Mouse (Mus musculus) monocyte, adult 5-6 weeks (primary cell): ENCODE measurements around the gene Tmem158. TPM values are rescaled to one million over a fixed set of nuclear protein-coding genes. Genes with fewer than 3 reads are reported as not detected.

Experiments
- ATAC-seq: fragments of 153-309, 156-312 bp; replicated peaks from 2 replicates; pipeline ENCODE4 v1.8.0; 2017; ENCODE audit warnings: mild to moderate bottlenecking; ENCODE audit not compliant: low TSS enrichment, insufficient number of reproducible peaks, severe bottlenecking, poor library complexity, low FRiP score
- total RNA-seq: library from RNA; stranded (forward); fragments of 200-1000, 200-491, 200-594 nt; gene quantifications from 3 replicates; pipeline ENCODE4 v1.2.3, GENCODE M21; 2017

The Tmem158 gene
- 0.57 to 1.3 TPM (median 1.2 TPM) in 3 replicates for total RNA-seq

DNA sequence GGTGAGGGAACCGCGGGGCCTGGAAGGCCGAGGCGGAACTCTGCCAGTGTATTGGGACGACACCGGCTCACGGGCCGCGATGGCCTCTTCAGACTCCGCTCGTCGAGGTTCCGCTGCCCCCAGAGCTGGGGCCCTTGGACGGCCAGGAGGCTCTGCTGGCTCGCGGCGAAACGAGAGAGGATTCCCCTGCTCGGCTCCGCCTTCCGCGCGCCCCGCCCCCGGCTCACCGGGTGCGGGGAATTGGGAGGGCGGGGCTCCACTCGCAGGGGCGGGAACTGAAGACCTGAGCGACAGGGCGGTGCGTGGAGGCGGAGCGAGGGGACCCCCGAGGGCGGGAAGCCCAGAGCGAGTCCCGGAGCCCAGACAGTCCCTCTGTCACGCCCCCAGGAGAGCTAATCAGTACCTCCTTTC is at the start of gene Tmem158:
Gene Tmem158, minus strand, starts transcription at position 154 of the 411 bp plus-strand sequence.
- 0 out of 2 replicates have a peak, but pooled peaks have one; percentile 11 for ATAC-seq

DNA sequence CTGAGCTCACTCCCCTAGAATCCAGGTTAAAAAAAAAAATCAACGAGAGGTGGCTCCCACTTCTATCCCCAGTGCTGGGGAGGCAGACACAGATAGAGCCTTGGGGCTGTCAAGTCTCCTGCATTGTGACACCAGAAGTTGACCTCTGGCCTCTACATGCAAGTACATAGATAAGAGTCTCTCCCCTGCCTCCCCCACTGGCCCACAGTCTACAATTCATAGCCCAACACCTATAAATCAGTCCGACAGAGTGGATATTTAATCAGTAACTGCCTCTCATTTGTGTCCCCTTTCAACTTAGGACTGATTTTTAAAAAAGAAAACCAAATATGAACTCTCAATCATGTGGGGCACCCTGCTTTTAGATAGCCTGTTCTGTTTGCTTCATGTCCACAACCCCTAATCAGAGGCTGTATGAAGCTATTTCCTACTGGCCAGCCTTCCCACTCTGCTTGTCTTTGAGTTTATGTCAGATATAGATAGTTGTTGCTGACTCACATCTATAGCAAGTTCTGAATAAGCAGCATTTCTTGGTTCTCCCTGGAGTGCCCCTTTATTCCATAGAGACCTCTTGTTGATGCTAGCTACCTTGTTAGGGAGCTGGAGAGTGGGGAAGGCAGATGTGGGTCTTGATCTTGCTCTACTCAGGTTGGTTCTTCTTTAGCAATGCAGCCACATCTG is 49.3 kb upstream of the Tmem158 start:
- ATAC-seq, result no peak

DNA sequence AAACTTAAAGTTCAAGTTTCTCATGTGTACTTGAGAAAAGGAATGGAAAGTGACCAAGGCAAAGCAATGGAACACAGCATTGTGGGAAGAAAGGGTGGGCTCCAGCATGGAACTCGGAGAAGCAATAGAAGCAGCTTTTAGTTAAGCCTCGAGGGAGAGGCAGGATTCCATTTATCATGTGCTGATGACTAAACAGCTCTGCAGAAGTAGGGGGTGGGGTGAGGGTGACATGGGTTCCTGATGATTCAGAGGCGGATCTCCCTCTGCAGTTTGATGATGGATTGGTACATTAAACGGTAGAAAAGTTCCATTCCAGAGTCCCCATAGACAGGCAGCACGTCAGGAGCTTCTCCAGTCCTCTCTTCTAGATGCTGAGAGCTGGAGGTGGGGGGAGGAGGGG is 48.5 kb upstream of the Tmem158 start:
- no peak for ATAC-seq

DNA sequence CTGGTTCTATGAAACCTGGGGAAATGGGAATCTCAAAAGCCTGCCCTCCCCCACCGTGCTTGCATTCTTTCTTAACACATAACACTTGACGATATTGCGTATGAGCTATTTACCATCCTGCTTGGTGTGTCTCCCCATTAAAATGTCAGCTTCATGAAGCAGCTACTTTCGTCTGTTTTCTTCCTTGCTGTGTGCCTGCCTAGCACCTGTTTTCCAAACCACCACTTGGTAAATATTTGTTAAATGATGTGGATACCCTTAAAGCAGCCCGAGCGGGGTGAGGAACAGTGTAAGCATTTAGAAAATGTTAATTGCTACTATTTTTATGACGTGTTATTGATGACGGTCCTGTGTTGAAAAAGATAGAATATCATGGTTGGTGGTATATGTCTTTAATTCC is 44.4 kb upstream of the Tmem158 start:
- no peak for ATAC-seq

DNA sequence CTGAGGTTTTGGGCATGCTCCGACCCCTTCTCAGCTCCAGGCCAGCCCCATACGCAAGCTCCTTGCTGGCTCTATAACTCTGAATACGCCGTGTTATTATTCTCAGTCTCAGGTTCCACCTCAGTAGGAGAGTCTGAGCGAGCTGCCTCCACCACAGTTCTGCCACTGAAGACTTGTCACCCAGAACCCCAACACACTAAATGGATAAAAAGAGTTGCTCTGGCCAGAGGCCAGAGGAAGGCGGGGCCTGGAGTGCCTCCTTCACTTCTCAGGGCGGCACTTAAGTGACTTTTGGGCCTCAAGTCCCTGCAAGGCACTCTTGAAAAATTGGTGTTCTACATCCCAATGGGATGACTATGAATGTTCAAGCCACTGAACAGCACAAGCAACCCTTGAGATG is 43.4 kb upstream of the Tmem158 start:
- ATAC-seq, result no peak

DNA sequence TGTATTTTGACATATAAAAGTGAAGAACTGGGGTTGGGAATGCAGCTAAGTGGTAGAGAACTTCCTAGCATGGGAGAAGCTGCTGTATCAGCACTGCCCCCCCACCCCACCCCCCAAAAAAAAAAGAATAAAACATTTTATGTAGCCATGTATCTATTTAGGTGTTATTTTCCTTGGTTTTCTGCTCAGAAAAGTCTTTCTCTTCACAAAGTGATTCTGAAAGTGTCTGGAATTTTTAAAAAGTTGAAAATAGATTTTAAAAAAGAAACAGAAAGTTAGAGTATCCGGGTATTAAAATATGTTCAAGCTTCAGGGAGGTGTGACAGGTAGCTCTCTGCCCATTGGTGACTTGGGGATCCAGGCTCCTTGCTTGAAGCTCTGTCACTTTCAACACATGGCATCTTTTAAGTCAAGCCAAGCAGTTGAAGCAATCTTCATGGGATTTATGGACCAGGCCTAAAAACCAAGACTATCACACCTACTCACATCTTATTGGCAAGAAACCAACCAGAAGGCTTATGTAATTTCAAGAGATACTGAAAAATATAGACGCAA is 42.3 kb upstream of the Tmem158 start:
- ATAC-seq, result no peak

DNA sequence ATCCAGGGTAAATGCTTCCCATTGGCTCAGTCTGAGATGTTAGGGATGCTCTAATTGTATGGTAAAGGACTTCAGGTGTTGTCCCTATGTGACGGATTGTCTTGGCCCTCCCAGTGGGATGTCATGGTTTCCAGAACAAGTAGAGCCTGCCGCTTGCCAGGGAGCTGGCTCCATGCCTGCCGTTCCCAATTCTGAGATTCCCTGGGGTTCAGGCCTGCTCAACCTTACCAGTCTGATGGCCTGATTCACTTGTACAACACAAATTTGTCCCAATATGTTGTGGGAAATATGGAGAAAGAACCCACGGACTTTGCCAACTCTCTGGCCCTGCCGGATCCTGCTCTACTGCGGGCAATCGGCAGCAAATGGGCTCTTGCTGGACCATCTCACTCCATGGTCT is 37.3 kb upstream of the Tmem158 start:
- no peak for ATAC-seq

DNA sequence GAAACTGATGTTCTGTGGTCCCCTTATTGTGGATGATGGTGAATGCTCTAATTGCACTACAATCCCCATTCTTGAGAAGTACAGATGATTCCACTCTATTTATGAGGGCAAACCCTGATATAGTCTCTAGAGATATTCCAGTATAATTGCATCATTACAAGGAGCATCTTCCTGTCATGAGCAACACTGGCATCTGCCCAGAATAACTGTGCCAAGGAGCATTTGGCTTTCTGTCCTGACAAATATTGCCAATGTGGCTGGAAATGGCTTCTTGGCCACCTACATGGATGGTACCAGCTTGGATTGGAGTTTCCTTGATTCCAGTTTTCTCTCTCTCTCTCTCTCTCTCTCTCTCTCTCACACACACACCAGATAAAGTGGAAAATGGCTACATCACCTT is 35.7 kb upstream of the Tmem158 start:
- no peak for ATAC-seq

DNA sequence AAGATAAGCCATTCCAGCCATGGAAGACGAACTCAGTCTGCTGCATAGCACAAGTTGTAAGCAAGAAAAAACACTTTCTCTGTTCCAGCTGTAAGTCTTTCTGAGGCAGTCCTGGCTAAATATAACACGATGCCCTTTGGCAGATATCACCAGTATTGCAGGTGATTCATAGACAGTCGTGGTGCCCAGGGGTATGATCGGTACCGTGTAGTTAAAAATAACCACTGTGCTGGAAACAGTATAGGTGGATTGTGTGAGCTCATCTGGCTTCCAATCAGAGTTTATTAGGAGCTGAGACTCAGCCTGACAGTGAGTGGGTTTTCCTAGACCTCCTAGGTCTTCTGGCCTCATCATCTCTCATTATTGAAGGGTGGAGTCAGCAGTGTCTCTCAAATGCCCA is 34.0 kb upstream of the Tmem158 start:
- ATAC-seq, result no peak

DNA sequence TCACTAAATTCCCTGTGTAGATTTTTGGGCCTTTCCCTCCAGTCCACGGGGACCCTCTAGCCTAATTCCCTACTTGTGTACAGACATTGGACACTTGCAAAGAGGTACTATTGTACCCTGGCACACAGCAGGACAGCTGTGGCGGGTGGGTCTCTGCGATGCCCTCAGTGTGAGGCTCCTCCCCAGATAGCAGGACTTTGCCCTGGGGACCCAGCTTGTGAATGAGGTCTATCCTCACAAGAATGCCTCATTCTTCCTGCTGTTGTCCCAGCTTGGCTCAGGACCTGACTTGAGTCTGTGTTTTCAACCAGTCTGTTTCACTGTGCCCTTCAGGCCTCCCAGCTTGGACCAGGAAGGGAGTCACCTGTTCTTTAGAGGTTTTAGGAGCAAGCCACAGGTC is 27.8 kb upstream of the Tmem158 start:
- no peak for ATAC-seq

DNA sequence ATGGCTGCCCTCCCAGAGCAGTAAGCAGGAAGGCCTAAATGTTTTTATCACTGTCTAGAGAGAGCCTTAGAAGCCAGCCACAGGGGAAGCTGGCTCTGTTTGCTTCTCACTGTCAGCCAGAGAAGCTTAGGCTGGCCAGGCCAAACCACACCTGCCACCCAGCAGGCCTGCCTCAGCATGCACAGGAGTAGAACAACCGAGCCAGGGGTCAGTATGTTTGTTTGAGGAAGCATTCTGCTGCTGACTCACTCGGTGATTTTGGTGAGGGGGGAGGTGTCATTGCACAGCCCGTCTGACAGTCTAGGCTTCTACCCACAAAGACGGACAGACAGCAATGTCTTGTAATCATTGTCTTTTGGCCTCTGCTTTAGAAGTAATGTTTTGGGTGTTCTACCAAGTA is 25.1 kb upstream of the Tmem158 start:
- no peak for ATAC-seq

DNA sequence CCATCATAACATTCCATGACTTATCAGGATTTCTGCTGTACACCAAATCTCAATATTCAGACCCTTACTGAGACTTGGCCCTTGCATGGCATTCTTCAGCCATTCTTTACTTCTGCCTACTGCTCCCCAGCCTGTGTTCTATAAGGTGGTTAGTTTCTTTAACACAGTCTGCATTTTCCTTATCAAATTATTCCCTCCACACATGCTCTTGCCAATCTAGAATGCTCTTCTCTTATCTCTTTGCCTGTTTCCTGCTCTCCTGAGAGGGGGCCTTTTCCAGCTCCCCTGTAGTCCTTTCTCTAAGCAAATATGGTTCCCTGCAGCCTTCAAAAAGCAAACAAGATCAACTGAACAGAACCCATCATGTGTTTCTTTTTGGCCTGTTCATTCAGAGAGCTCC is 20.2 kb upstream of the Tmem158 start:
- no peak for ATAC-seq

DNA sequence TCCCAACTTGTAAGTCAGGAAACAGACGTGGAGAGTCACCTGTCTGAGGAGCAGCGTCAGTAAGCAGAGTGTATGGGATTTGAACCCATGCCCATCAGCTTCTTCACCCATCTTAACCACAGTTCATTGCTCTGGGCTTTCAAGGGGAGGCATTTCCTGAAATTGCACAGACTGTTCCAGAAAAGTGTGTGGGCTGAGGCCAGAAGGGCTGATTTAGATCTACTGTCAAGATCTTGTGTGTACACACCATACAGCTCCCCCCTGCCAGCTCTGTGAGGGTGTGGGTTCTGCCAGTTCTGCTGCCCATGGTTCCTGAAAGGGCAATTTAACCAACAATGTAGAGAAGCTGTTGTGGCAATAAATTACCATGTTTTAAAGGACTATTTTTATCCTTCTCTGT is 17.4 kb upstream of the Tmem158 start:
- ATAC-seq, result no peak

DNA sequence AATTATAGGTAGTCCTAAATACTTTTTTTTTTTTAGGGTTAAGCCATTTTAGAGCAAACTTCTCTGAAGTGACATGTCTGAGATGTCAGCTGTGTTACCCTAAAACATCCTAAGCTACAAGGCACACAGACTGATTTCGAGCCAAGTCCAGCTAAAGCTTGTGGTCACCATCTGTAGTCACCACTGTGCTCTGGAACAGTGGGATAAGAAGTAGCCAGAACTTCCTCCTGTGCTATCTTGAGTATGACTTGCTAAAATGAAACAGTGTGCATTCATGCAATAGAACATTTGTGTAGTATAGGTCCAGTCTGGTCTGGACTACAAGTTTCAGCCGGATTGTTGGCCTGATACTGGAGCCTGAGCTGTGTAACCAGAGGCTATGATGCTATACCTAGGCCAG is 14.8 kb upstream of the Tmem158 start:
- ATAC-seq, result no peak

DNA sequence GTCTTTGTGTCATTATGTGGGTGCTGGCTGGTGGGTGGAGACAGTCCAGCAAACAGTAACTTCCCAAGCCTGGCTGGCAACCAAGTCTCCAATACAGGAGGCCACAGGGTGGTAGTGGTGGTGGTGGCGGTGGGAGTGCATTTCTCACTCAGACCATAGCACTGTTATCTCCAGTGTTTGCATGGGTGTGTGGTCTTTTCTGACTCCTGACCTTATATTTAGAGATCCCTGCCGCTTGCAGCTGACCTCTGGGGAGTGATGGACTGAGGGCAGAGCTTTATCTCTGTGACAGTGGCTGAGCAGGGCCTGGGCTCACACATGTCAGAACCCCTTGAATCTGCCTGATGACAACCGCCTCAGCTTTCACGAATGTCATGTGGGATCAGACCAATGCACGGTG is 14.1 kb upstream of the Tmem158 start:
- no peak for ATAC-seq

DNA sequence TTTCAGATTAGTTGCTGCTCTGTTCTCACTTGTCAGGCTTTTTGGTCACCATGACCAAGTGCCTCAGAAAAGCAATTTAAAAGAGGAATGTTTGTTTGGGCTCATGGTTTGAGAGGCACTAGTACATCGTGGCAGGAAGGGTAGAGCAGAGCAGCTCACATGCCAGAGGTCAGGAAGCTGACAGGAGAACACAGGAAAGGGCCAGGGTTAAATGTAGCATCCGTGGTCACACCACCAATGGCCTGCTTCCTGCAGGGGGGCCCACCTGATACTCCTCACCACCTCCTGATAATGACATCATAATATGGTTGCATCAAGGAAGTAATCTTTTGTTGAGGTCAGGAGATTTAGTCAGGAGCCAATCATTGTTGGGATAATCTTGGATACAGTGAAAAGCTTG is 13.3 kb upstream of the Tmem158 start:
- no peak for ATAC-seq

DNA sequence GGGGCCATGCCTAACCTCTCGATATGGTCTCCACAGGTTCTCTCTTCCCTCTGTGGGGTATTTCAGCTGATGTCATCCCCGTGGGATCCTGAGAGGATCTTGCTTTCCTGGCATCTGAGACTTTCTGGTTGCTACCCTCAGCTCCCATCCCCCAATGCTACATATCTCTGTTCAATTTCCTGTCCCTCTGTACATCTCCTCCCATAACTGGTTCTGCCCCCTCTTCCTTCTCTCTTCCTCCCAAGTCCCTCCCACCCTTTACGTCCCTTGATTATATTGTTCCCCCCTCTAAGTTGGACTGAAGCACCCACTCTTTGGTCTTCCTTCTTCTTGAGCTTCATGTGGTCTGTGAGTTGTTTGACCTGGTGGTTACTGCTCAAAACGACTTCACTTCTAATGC is 11.0 kb upstream of the Tmem158 start:
- no peak for ATAC-seq

DNA sequence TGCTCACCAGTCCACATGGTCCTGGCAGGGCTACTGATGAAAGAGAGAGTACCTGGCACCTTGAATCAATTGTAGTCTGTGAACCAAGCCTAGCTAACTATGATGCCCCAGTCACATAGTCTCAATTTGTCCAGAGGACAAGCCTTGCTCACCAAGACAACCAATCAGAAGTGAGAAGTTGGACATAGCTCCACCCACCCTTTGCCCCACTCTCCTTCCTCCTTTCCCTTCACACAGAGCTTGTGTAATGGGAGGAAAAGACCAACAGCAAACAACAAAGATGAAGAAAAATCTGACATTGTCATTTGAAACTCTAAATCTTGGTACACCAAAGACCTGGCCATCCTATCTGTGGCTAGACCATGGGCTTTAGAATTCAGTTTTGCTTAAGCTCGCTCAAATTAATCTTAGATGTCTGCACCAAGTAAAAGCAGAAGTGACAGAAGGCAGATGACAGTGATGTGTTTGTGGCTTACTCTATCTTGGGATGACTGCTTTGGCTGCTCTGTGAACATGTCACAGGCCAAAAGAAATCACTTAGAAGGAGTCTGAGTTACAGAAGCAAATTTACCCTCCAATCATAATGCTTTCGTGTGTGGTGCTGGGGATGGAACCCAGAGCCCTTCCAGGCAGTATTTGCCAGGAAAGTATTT is 9.5 kb upstream of the Tmem158 start:
- peak; percentile 72; the same call in 1 of the 2 replicates for ATAC-seq

DNA sequence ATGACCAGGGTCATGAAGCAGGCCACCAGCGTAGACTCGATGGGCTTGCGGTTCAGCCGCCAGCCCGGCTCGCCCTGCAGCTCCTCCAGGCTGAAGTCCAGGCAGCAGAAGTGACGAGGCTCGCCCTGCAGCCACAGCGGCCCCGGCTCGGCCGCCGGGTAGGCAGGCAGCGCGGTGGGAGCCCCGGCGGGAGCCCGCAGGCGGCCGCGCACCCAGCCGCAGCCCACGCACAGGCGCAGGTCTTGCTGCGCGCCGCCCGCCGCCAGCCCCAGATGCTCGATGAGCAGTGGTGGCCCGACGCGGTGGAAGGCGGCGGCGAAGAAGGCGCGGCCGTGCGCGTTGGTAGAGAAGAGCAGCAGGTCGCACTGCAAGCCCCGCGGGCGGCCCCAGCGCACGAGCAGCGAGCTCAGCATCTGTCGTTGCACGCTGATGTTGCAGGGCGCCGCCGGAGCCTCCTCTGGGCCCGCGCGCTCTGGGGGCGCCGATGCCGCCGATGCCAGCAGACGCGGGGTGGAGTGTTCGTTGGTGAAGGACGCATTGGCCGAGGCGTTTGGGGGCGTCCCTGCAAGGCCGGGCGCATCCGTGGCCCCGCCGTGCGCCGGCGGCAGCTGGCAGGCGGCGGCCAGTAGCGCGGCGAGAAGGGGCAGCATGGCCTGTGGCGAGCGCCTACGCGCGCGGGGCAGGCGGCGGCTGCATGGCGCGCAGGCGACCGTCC is 511 bp downstream of the Tmem158 start:
- 0 out of 2 replicates have a peak, but pooled peaks have one; percentile 78 for ATAC-seq

DNA sequence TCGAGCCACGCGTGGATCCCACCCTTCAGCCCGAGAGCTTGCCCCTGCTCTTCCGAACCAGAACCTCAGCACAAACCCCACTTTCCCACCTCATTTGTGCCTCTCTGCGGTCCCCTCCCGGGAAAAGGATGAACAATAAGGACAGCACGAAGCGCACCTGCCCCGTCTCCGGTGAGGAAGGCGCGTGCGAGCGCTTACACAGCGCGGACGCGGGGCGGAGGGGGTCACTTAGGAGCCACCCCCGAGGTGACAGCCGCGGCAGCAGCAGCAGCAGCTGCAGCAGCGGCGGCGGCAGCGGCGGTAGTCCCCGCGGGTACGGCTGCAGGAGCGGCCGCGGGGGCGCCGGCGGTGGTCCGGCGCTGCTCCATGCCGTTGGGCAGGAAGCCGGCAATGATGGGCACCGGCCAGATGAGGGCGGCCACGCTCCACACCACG is 1.1 kb downstream of the Tmem158 start:
- ATAC-seq, result no peak; the same call in 1 of the 2 replicates
